Mouse (Mus musculus) myocyte (in vitro differentiated cells): ENCODE results near the gene Pxmp4. TPM values are rescaled to one million over a fixed set of nuclear protein-coding genes. Genes with fewer than 3 reads are reported as not detected.

Source experiments
- H3K27me3 ChIP-seq: one replicate; pipeline ENCODE4 v1.6.1; 2011; ENCODE audit not compliant: control insufficient read depth, insufficient read depth, insufficient read length
- H3K36me3 ChIP-seq: one replicate; pipeline ENCODE4 v1.6.1; 2011; ENCODE audit not compliant: control insufficient read depth, insufficient read depth
- H3K4me2 ChIP-seq: one replicate; pipeline ENCODE4 v1.6.1; 2011; ENCODE audit warnings: low read depth, control low read depth
- H3K4me3 ChIP-seq: one replicate; pipeline ENCODE4 v1.5.1; 2011; ENCODE audit warnings: mild to moderate bottlenecking, control low read depth, moderate library complexity
- H3K79me2 ChIP-seq: one replicate; pipeline ENCODE4 v1.6.1; 2011; ENCODE audit not compliant: control insufficient read depth, insufficient read depth
- H3ac ChIP-seq: one replicate; pipeline ENCODE4 v1.6.1; 2011; ENCODE audit not compliant: control insufficient read depth, insufficient read length
- CEBPB ChIP-seq: IDR thresholded peaks from 2 replicates; pipeline ENCODE4 v1.6.1; 2011; ENCODE audit warnings: mild to moderate bottlenecking, moderate library complexity; ENCODE audit not compliant: poor library complexity, insufficient read depth, severe bottlenecking
- E2F4 ChIP-seq: IDR thresholded peaks from one replicate; pipeline ENCODE4 v1.6.1; 2011; ENCODE audit warnings: mild to moderate bottlenecking, control low read depth, moderate library complexity; ENCODE audit not compliant: insufficient read depth
- MAX ChIP-seq: IDR thresholded peaks from one replicate; pipeline ENCODE4 v1.6.1; 2011; ENCODE audit warnings: low read depth, mild to moderate bottlenecking, control low read depth
- MYOD1 ChIP-seq, 3 experiments: IDR thresholded peaks; one replicate each; pipeline ENCODE4 v1.6.1; 2011; ENCODE audit warnings: control low read depth in 2 of 3, low read depth in 2 of 3, mild to moderate bottlenecking in 2 of 3, moderate library complexity in 1 of 3; ENCODE audit not compliant: insufficient read length in 2 of 3, control insufficient read depth in 1 of 3
- MYOG ChIP-seq, 3 experiments: IDR thresholded peaks; one replicate each; pipeline ENCODE4 v1.6.1; 2011; ENCODE audit warnings: control low read depth in 2 of 3, low read depth in 2 of 3, mild to moderate bottlenecking in 2 of 3; ENCODE audit not compliant: insufficient read length in 2 of 3, control insufficient read depth in 1 of 3, insufficient read depth in 1 of 3
- POLR2A ChIP-seq: IDR thresholded peaks from one replicate; pipeline ENCODE4 v1.6.1; 2011; ENCODE audit warnings: low read depth, mild to moderate bottlenecking, control low read depth, moderate library complexity; ENCODE audit not compliant: insufficient read length
- POLR2AphosphoS2 ChIP-seq: IDR thresholded peaks from one replicate; pipeline ENCODE4 v1.6.1; 2011; ENCODE audit warnings: low read depth, control low read depth; ENCODE audit not compliant: insufficient read length
- REST ChIP-seq: IDR thresholded peaks from one replicate; pipeline ENCODE4 v1.6.1; 2011; ENCODE audit warnings: mild to moderate bottlenecking, control low read depth, moderate library complexity; ENCODE audit not compliant: insufficient read depth, insufficient read length
- SRF ChIP-seq: IDR thresholded peaks from one replicate; pipeline ENCODE4 v1.6.1; 2011; ENCODE audit warnings: low read depth; ENCODE audit not compliant: control insufficient read depth, insufficient read length
- TCF12 ChIP-seq: IDR thresholded peaks from one replicate; pipeline ENCODE4 v1.6.1; 2011; ENCODE audit warnings: mild to moderate bottlenecking, control low read depth; ENCODE audit not compliant: poor library complexity, insufficient read depth, severe bottlenecking
- TCF3 ChIP-seq: IDR thresholded peaks from one replicate; pipeline ENCODE4 v1.6.1; 2011; ENCODE audit warnings: low read depth, control low read depth; ENCODE audit not compliant: insufficient read length
- USF1 ChIP-seq: IDR thresholded peaks from one replicate; pipeline ENCODE4 v1.6.1; 2011; ENCODE audit warnings: low read depth, mild to moderate bottlenecking, control low read depth, moderate library complexity
- polyA plus RNA-seq: library from polyadenylated mRNA; unstranded; fragments of >200 nt; fragmentation: generic; extraction: Trizol; gene quantifications from one replicate; pipeline ENCODE4 v1.2.1, GENCODE M21; 2012; ENCODE audit warnings: missing spikeins

Gene Pxmp4
- polyA plus RNA-seq, 1 experiment, result 12.5 TPM

DNA sequence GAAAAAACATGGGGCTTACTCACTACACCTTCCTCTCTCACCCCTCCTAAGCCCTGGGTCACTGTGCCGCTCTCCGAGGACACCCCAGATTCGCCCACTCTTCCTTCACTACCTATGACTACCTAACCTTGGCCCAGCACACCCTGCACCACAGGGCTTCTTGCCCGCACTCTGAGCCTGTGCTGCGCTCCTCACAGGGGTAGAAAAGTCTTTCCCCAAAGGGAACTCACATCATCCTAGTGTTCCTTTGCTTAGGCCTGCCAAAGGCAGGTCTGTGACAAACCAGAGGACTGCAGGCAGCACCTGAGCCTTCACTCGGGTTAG lies 25.8 kb downstream of the Pxmp4 start:
- H3K4me3 ChIP-seq, result no peak overlapping the region
- H3K4me2 ChIP-seq, result no peak overlapping the region
- no peak overlapping the region for H3ac ChIP-seq
- no peaks in the 10 kb centered on the region for H3K27me3 ChIP-seq
- TF ChIP-seq CEBPB (no peak), TCF3 (no peak), POLR2A (no peak), MYOG (IDR thresholded peaks at IDR 0.05; ENCODE audit: control insufficient read depth in 1 of 3, insufficient read depth in 1 of 3, insufficient read length in 2 of 3, low read depth in 2 of 3) (no peak), POLR2AphosphoS2 (no peak), TCF12 (no peak), E2F4 (no peak), MYOD1 (IDR thresholded peaks at IDR 0.05; ENCODE audit: control insufficient read depth in 1 of 3, insufficient read length in 2 of 3, low read depth in 2 of 3) (no peak), SRF (no peak), REST (no peak), MAX (no peak), USF1 (no peak)
- no peaks in the 10 kb centered on the region for H3K36me3 ChIP-seq
- no peaks in the 10 kb centered on the region for H3K79me2 ChIP-seq

DNA sequence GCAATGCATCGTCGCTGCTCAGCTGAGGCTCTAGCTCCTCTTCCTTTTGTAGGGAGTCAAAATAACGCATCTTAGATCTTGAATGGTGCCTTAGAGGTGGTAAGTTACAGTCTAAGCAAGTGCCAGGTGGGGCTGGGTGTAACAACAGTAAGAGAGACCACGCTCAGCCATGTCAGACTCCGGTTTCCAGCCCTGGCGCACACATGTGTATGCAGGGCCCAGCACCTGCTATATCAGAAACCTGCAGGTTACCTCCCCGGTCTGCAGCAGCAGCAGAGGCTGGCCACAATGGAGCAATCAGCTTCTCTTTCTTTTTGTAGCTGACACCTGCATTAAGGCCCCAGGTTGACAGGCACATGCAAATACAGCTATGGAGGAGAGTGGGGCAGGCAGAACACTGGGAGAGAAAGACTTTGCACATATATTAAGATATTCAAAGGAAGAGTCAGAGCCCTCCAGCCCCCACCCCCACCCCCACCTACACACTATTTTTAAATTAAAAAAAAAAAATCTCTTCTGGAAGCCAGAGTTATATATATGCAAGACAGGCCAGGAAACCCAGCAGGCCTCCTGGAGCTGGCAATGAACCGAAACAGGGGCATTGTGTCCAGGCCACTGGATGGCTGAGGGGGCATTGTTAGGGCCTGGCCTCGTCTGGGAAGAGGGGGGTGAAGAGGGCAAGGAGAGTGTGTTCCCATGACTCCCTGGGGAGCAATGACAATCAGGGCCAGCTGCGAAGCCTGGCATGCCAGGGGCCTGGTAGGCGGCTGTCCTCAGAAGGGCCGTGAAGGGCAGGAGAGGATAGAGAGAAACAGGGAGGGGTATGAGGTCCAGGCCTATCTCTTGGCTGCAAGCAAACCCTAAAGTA lies 26.4 kb downstream of the Pxmp4 start:
- Histone ChIP-seq H3K79me2 (no peaks in the 10 kb centered on the region), H3K36me3 (no peaks in the 10 kb centered on the region), H3K4me3 (no peak overlapping the region), H3K4me2 (no peak overlapping the region), H3K27me3 (no peaks in the 10 kb centered on the region), H3ac (no peak overlapping the region)
- TF ChIP-seq CEBPB, result no peak
- no peak for TF ChIP-seq REST
- no peak for TF ChIP-seq SRF
- no peak for TF ChIP-seq E2F4
- no peak for TF ChIP-seq MAX
- TF ChIP-seq MYOD1 (IDR thresholded peaks at IDR 0.05; ENCODE audit: control insufficient read depth in 1 of 3, insufficient read length in 2 of 3, low read depth in 2 of 3), result peak in 1 of 3 experiments; percentile 54
- TF ChIP-seq MYOG (IDR thresholded peaks at IDR 0.05; ENCODE audit: control insufficient read depth in 1 of 3, insufficient read depth in 1 of 3, insufficient read length in 2 of 3, low read depth in 2 of 3), result peak in 1 of 3 experiments; percentile 40
- TF ChIP-seq USF1, result no peak
- TF ChIP-seq TCF12, result no peak
- no peak for TF ChIP-seq POLR2A
- no peak for TF ChIP-seq TCF3
- TF ChIP-seq POLR2AphosphoS2, result no peak

DNA sequence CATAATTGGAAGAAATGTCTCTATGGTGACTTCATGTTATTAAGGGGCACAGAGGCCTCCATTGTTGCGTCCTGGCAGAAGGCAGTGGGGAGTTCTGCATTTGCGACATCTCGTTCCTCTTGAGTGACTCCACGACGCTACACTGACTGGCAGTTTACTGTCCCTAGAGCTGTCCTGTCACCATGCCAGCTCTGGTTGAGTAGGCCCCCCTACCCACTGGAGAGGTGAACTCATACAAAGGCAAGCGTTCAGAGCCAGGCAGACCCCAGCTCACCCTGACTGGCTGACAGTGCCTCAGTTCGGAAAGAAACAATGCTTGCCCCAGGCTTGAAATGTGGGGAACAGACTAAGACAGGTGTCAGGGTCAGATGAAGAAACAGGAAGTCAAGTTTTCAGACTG lies 29.2 kb downstream of the Pxmp4 start:
- H3K36me3 ChIP-seq, result no peaks in the 10 kb centered on the region
- no peak overlapping the region for H3ac ChIP-seq
- H3K4me3 ChIP-seq, result no peak overlapping the region
- no peak overlapping the region for H3K4me2 ChIP-seq
- H3K27me3 ChIP-seq, result no peaks in the 10 kb centered on the region
- H3K79me2 ChIP-seq, result no peaks in the 10 kb centered on the region
- no peak for TF ChIP-seq SRF
- TF ChIP-seq TCF12, result no peak
- no peak for TF ChIP-seq REST
- no peak for TF ChIP-seq TCF3
- no peak for TF ChIP-seq CEBPB
- TF ChIP-seq MYOG (IDR thresholded peaks at IDR 0.05; ENCODE audit: control insufficient read depth in 1 of 3, insufficient read depth in 1 of 3, insufficient read length in 2 of 3, low read depth in 2 of 3), result no peak
- no peak for TF ChIP-seq POLR2A
- no peak for TF ChIP-seq POLR2AphosphoS2

DNA sequence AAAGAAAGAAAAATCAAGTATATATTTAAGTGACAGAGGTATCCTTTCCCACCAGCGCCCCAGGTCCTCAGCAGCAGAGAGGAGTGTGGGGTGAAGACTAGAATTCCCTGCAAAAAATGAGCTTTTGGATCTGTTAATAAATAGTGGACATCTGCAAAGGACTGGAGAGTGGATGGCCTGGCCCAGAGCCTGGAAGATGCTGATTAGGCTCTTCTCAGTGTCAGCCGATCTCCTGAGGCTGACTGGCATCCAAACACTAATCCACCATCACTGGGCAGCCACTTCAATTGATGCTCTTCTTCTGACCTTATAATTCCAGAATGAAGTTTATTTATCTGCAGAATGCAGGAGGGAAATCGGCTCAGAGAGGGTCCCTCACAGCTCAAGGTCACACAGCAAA lies 30.5 kb downstream of the Pxmp4 start:
- Histone ChIP-seq H3K27me3 (no peaks in the 10 kb centered on the region), H3K36me3 (no peaks in the 10 kb centered on the region), H3K79me2 (peaks cover 5% of the 10 kb centered on the region), H3K4me3 (no peak overlapping the region), H3K4me2 (no peak overlapping the region), H3ac (no peak overlapping the region)
- TF ChIP-seq TCF12 (no peak), MYOG (IDR thresholded peaks at IDR 0.05; ENCODE audit: control insufficient read depth in 1 of 3, insufficient read depth in 1 of 3, insufficient read length in 2 of 3, low read depth in 2 of 3) (no peak), USF1 (no peak), POLR2A (no peak), MYOD1 (IDR thresholded peaks at IDR 0.05; ENCODE audit: control insufficient read depth in 1 of 3, insufficient read length in 2 of 3, low read depth in 2 of 3) (no peak), REST (no peak), POLR2AphosphoS2 (no peak), E2F4 (no peak), CEBPB (no peak), MAX (no peak), SRF (no peak), TCF3 (no peak)

DNA sequence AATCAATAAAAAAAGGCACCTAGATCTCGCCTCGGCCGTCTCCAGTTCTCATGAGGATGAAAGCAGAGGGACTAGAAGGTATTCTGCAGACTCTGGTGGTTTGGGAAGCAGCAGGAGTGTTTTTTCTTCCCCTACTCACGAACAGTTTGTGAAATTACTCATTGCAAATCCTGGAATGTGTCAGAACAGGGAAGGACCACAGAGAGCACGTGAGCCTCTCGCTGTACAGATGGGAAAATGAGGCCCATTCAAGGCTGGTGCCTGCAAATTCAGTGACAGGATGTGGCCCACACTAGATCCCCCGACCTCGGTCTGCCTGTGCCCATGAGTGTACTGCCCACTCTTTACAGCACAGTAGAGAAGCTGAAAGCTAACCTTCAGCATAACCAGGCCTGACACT lies 31.5 kb downstream of the Pxmp4 start:
- TF ChIP-seq USF1, result no peak
- TF ChIP-seq TCF12, result no peak
- TF ChIP-seq POLR2A, result no peak
- no peak for TF ChIP-seq MYOD1 (IDR thresholded peaks at IDR 0.05; ENCODE audit: control insufficient read depth in 1 of 3, insufficient read length in 2 of 3, low read depth in 2 of 3)
- TF ChIP-seq E2F4, result no peak
- TF ChIP-seq CEBPB, result no peak
- no peak for TF ChIP-seq TCF3
- no peak for TF ChIP-seq POLR2AphosphoS2
- TF ChIP-seq MYOG (IDR thresholded peaks at IDR 0.05; ENCODE audit: control insufficient read depth in 1 of 3, insufficient read depth in 1 of 3, insufficient read length in 2 of 3, low read depth in 2 of 3), result no peak
- TF ChIP-seq REST, result no peak
- TF ChIP-seq SRF, result no peak
- no peak for TF ChIP-seq MAX
- Histone ChIP-seq H3K4me3 (no peak overlapping the region), H3K27me3 (no peaks in the 10 kb centered on the region), H3K36me3 (no peaks in the 10 kb centered on the region), H3K4me2 (no peak overlapping the region), H3K79me2 (peaks cover 15% of the 10 kb centered on the region), H3ac (no peak overlapping the region)
